Mouse (Mus musculus) inflammation-experienced regulatory T-cells, adult 6 months (primary cell): ENCODE data around the gene Nhlrc2. TPM values are rescaled to one million over a fixed set of nuclear protein-coding genes. Genes with fewer than 3 reads are reported as not detected.

Source experiments
- ATAC-seq: one replicate; pipeline ENCODE4 v1.8.0; 2017
- polyA plus RNA-seq, 3 experiments: library from polyadenylated mRNA; unstranded; fragments of 100-300 nt; shearing (Covaris generic); gene quantifications; one replicate each; pipeline ENCODE4 v1.2.1; 2017

Gene Nhlrc2
- polyA plus RNA-seq, 3 experiments from 2014 or later = 5.7 to 8.1 (median 7.1) TPM

DNA sequence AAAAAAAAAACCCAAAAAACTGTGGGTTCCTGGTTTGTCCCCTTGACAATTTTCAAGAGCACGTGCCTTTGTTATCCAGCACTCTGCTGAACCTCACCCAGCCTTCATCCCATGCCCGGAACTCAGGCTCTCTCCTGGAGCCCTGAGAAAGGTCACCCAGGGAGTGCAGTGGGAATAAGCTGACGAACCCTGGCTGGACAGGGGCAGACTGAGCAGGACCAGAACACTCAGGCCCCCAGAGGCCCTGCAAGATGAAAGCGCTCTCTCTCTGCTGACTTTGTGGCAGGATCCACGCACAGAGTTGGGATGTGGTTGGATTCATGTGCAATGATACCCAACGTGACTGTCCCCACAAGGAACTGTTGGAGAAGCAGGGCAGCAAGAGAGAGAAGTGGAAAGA lies 81.6 kb downstream of the Nhlrc2 start:
- no peak for ATAC-seq

DNA sequence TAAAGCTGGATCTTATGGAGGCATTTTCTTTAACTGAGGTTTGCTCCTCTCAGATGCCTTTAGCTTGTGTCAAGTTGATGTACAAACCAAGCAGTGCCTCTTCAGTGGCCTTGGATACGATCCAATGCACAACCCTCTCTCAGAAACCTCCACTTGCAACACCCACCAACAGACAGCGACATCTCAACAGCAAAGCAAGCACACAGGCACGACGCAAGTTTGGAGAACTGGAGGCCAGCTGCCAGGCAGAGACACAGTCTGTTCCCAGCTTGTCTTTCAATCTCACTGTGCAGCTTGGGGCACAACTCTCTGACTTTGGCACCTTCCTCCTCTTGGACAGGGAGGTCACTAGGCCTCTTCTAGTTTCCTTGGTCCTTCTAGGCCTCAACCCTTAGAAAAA lies 83.0 kb downstream of the Nhlrc2 start:
- ATAC-seq = no peak

DNA sequence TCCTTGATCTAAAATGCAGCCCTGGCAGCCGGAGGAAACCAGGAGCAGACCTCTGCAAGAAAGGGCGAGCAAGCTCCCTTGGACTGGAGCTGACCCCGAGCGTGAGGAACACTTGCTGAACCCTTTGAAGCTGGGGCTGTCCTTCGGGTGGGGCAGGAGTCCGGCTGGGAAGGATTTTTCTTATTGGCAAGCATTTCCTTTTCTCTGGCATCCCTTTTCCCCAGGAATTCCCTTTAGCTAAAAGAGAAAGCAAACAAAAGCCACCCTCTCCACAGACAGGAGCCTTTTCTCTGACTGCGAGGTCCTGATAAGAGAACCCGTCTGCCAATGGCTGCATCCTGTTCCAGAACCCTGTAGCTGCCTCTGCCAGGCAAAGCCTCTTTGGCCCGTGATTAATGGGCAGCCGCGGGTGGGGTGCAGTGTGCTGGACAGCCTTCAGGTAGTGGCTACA lies 83.4 kb downstream of the Nhlrc2 start:
- no peak for ATAC-seq

DNA sequence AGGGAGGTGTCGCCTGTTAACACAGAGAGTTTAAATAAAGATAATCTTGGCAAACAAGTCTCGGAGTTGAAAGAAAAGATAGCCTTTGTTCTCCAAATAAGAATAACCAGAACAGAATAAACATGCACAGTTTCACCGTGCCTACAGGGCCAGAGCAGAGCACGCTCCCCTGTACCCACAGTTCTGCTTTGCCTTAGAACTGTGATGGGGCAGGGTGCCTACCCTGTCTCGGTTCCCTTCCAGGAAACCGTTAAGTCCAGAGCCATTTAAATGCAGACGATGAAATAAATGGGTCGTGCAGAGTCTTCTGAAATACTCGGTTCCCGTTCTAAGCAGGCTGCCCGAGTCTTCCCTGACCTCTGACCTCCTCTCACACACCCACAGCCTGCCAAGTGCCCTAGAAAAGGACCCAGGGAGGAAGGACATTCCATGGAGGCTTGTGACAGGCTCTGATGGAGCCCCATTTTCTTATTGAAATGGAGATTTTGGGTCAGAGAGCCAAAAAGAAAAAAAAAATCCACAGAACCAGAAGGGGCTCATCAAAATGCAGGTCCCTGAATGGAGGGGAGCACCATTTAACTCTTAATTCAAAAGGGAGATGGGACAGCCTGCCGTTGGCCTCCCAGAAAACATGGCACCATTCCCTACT lies 89.1 kb downstream of the Nhlrc2 start:
- no peak for ATAC-seq

- ATAC-seq = no peak
Measured at GRCm38 (mm10) chr19:56637684-56638049, 89.6 kb downstream of the Nhlrc2 start.

- ATAC-seq = no peak
Measured at GRCm38 (mm10) chr19:56647451-56648120, 99.5 kb downstream of the Nhlrc2 start.

GRCm38 (mm10) chr19:56651262-56651661 lies 103.2 kb downstream of the Nhlrc2 start:
- ATAC-seq = no peak

DNA sequence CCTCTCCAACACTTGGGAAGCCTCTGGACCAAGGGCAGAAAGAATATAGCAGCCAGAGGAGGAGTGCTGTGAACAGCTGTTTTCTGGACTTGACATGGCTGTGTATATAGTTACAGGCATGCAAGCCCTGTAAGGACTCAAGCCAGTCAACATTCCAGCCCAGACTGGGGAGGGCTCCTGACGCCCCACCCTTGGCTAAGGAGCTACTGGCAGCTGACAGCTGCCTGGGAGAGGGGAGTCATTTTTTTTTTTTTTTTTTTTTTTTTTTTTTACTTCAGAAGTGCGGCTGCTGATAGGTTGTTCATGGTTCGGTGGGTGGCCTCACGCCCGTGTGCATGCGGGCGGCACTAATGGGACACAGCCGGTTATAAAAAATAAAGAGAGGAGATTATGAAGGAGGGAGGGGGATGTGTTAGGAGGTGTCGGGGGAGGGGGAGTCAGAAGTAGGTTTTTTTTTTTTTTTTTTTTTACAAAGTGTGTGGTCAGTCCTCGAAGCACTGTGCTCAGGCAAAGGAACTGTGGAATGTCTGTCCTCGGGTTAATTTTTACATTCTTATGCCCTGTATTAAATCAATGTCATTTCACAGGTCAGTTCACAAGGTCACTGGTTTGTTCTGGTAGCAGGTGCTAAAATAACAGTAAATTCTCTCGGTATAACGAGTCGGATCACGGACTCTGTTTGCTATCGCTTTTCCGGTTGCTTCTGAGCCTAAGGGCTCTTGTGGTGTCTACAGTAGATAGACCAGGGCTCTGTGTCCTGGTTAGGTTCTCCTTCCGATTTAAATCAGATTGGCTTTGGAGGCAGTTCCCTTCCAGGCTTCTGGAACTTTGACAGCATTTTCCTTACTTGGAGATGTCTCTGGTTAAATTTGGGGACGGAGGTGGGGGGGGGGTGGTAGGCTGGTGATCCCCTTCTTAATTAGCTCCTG lies 104.2 kb downstream of the Nhlrc2 start:
- no peak for ATAC-seq

Other genes starting within 250 kb of the Nhlrc2 start
- gene Nrap, start 158.2 kb upstream of the Nhlrc2 start, polyA plus RNA-seq = not detected
- gene Casp7, start 151.1 kb upstream of the Nhlrc2 start, polyA plus RNA-seq = 10 to 100 TPM; 29.6 to 38.3 (median 37.2) TPM
- gene Plekhs1, start 86.6 kb upstream of the Nhlrc2 start, polyA plus RNA-seq = under 1 TPM in 1 of 3 experiments, not detected in 2; 0.55 TPM
- gene Dclre1a, start within 50 bp of the Nhlrc2 start, polyA plus RNA-seq = 10 to 100 TPM in 1 of 3 experiments, 1 to 10 TPM in 2; 8.0 to 15.1 (median 8.9) TPM
- gene Adrb1, start 173.9 kb downstream of the Nhlrc2 start, polyA plus RNA-seq = under 1 TPM in 1 of 3 experiments, not detected in 2; 0.20 TPM